Mouse (Mus musculus) erythroid progenitor cell, adult 5-6 weeks (primary cell): ENCODE data around the gene Gm10392. TPM values are rescaled to one million over a fixed set of nuclear protein-coding genes. Genes with fewer than 3 reads are reported as not detected.

Experiments used
- total RNA-seq, 2 experiments: library from RNA; stranded (forward) in 1 of 2; stranded (reverse) in 1 of 2; fragments of 150-400 nt in 1 of 2; fragments of 186-747, 209-891 nt in 1 of 2; gene quantifications; 2 replicates each; pipeline versions ENCODE4 v1.2.3 to v1.2.4; 2015 to 2017; ENCODE audit warnings: low replicate concordance in 2 of 2

Gene Gm10392
- total RNA-seq, 2 experiments from 2014 or later = not detected

Other genes with a start within 250 kb of the Gm10392 start
- gene Coro6, start 56.8 kb downstream of the Gm10392 start, total RNA-seq (2015; ENCODE audit: low replicate concordance) = not detected in 2 replicates
- not detected in 2 replicates for gene Coro6, start 56.8 kb downstream of the Gm10392 start, total RNA-seq (2017; ENCODE audit: low replicate concordance)
- 3.2 and 3.8 TPM in 2 replicates for gene Ankrd13b, start 29.5 kb downstream of the Gm10392 start, total RNA-seq (2015; ENCODE audit: low replicate concordance)
- 0.64 TPM in 1 of 2 replicates, not detected in the other for gene Ankrd13b, start 29.5 kb downstream of the Gm10392 start, total RNA-seq (2017; ENCODE audit: low replicate concordance)
- 9.2 and 15.5 TPM in 2 replicates for gene Git1, start 25.6 kb downstream of the Gm10392 start, total RNA-seq (2015; ENCODE audit: low replicate concordance)
- 6.8 and 11.6 TPM in 2 replicates for gene Git1, start 25.6 kb downstream of the Gm10392 start, total RNA-seq (2017; ENCODE audit: low replicate concordance)
- not detected in 2 replicates for gene Abhd15, start 4.1 kb downstream of the Gm10392 start, total RNA-seq (2015; ENCODE audit: low replicate concordance)
- gene Abhd15, start 4.1 kb downstream of the Gm10392 start, total RNA-seq (2017; ENCODE audit: low replicate concordance) = 0.68 and 0.90 TPM in 2 replicates
- 0.84 TPM in 1 of 2 replicates, not detected in the other for gene Trp53i13, start 3.2 kb downstream of the Gm10392 start, total RNA-seq (2015; ENCODE audit: low replicate concordance)
- gene Trp53i13, start 3.2 kb downstream of the Gm10392 start, total RNA-seq (2017; ENCODE audit: low replicate concordance) = 2.0 and 6.7 TPM in 2 replicates
- gene Taok1, start 88.6 kb upstream of the Gm10392 start, total RNA-seq (2015; ENCODE audit: low replicate concordance) = 25.6 and 28.9 TPM in 2 replicates
- gene Taok1, start 88.6 kb upstream of the Gm10392 start, total RNA-seq (2017; ENCODE audit: low replicate concordance) = 35.2 and 43.4 TPM in 2 replicates
- 21.6 and 37.3 TPM in 2 replicates for gene Nufip2, start 167.0 kb upstream of the Gm10392 start, total RNA-seq (2015; ENCODE audit: low replicate concordance)
- 30.0 and 42.2 TPM in 2 replicates for gene Nufip2, start 167.0 kb upstream of the Gm10392 start, total RNA-seq (2017; ENCODE audit: low replicate concordance)
- gene Cryba1, start 206.1 kb upstream of the Gm10392 start, total RNA-seq (2015; ENCODE audit: low replicate concordance) = not detected in 2 replicates
- not detected in 2 replicates for gene Cryba1, start 206.1 kb upstream of the Gm10392 start, total RNA-seq (2017; ENCODE audit: low replicate concordance)
- 8.8 and 12.6 TPM in 2 replicates for gene Myo18a, start 244.0 kb upstream of the Gm10392 start, total RNA-seq (2015; ENCODE audit: low replicate concordance)
- gene Myo18a, start 244.0 kb upstream of the Gm10392 start, total RNA-seq (2017; ENCODE audit: low replicate concordance) = 24.8 and 48.5 TPM in 2 replicates